Mouse (Mus musculus) bone marrow, adult 2 months (tissue): ENCODE measurements around the gene Smagp. TPM values are rescaled to one million over a fixed set of nuclear protein-coding genes. Genes with fewer than 3 reads are reported as not detected.

ENCODE experiments used
- H3K27ac ChIP-seq: fragments of 200-500 bp; 2 replicates; pipeline ENCODE4 v1.5.1; 2012; ENCODE audit warnings: low read depth, mild to moderate bottlenecking, control low read depth, inconsistent platforms, low read length; ENCODE audit not compliant: control insufficient read depth, poor library complexity, insufficient read depth
- H3K4me1 ChIP-seq: fragments of 200-500 bp; 2 replicates; pipeline ENCODE4 v1.6.1; 2011; ENCODE audit warnings: low read length; ENCODE audit not compliant: control insufficient read depth, insufficient read depth
- H3K4me3 ChIP-seq: fragments of 200-500 bp; replicated peaks from 2 replicates; pipeline ENCODE3; 2011; ENCODE audit warnings: mild to moderate bottlenecking, low read depth, low read length, control low read depth; ENCODE audit not compliant: control insufficient read depth
- CTCF ChIP-seq: fragments of 200-500 bp; IDR thresholded peaks from 2 replicates; pipeline ENCODE4 v1.5.1; 2011; ENCODE audit warnings: low read length, control low read depth; ENCODE audit not compliant: control insufficient read depth, insufficient read depth
- POLR2A ChIP-seq: fragments of 200-500 bp; IDR thresholded peaks from 2 replicates; pipeline ENCODE4 v1.6.1; 2011; ENCODE audit warnings: low read depth, mild to moderate bottlenecking, control low read depth, low read length, borderline replicate concordance; ENCODE audit not compliant: control insufficient read depth
- WGBS: fragments of 180-500 bp; shearing (Covaris S2); methylation state at CpG from one replicate; pipeline ENCODE4 v1.1.7; 2018; 5-methylcytosine and 5-hydroxymethylcytosine counted together
- polyA plus RNA-seq: library from polyadenylated mRNA; stranded (reverse); fragments of >200 nt; gene quantifications from 2 replicates; pipeline ENCODE4 v1.2.4, GENCODE M21; 2011; ENCODE audit warnings: low replicate concordance; ENCODE audit not compliant: missing spikeins, insufficient read depth, insufficient read length

Smagp gene
- polyA plus RNA-seq, 1 experiment: 8.7 TPM

- Histone ChIP-seq H3K4me1 (peaks cover 5% of the 10 kb centered on the region; the same call in 1 of the 2 replicates), H3K27ac (peak overlapping the region; percentile 90; the same call in 1 of the 2 replicates), H3K4me3 (no peak overlapping the region)
- TF ChIP-seq CTCF: no peak
- no peak for TF ChIP-seq POLR2A
- WGBS: 60% methylated on average over 8 of the region's 8 CpGs
Measured at GRCm38 (mm10) chr15:100670004-100670403, 33.3 kb upstream of the Smagp start.

GRCm38 (mm10) chr15:100669337-100669736 is 32.6 kb upstream of the Smagp start, which contains the start of gene Bin2:
Bin2 (minus strand) TSS chr15:100669553.
- peak; percentile 99 for TF ChIP-seq POLR2A
- TF ChIP-seq CTCF: 0 out of 2 replicates have a peak, but pooled peaks have one; percentile 10
- 4% methylated on average over 20 of the region's 20 CpGs for WGBS
- H3K4me1 ChIP-seq: peaks cover 6% of the 10 kb centered on the region; the same call in 1 of the 2 replicates

GRCm38 (mm10) chr15:100667871-100668545 is 31.3 kb upstream of the Smagp start:
- 22% methylated on average over 5 of the region's 5 CpGs for WGBS
- Histone ChIP-seq H3K4me1 (peaks cover 8% of the 10 kb centered on the region; the same call in 1 of the 2 replicates), H3K27ac (peak overlapping the region; percentile 82; the same call in 1 of the 2 replicates), H3K4me3 (peak overlapping the region; percentile 73)
- TF ChIP-seq POLR2A (no peak), CTCF (no peak)

More at GRCm38 (mm10) chr15:100669337-100669736, 32.6 kb upstream of the Smagp start, which contains the start of gene Bin2:
- peak within 1 kb of the TSS; percentile 95 for H3K4me3 ChIP-seq
- peak within 1 kb of the TSS; percentile 90 for H3K27ac ChIP-seq

- Histone ChIP-seq H3K27ac (peak overlapping the region; percentile 82), H3K4me3 (peak overlapping the region; percentile 57), H3K4me1 (peaks cover 8% of the 10 kb centered on the region; the same call in 1 of the 2 replicates)
- 12% methylated on average over 6 of the region's 6 CpGs for WGBS
- TF ChIP-seq CTCF (no peak), POLR2A (no peak)
Measured at GRCm38 (mm10) chr15:100667420-100667819, 30.7 kb upstream of the Smagp start.

GRCm38 (mm10) chr15:100666851-100667250 is 30.1 kb upstream of the Smagp start:
- no peak for TF ChIP-seq CTCF
- TF ChIP-seq POLR2A: no peak
- Histone ChIP-seq H3K4me1 (peaks cover 8% of the 10 kb centered on the region; the same call in 1 of the 2 replicates), H3K4me3 (peak overlapping the region; percentile 57), H3K27ac (peak overlapping the region; percentile 82)
- 6% methylated on average over 12 of the region's 12 CpGs for WGBS

GRCm38 (mm10) chr15:100666219-100666696 is 29.5 kb upstream of the Smagp start:
- no peak for TF ChIP-seq POLR2A
- no peak for TF ChIP-seq CTCF
- under 1% methylated on average over 7 of the region's 7 CpGs for WGBS
- Histone ChIP-seq H3K4me1 (peaks cover 8% of the 10 kb centered on the region; the same call in 1 of the 2 replicates), H3K4me3 (peak overlapping the region; percentile 43), H3K27ac (peak overlapping the region; percentile 67)

- H3K4me1 ChIP-seq: peaks cover 8% of the 10 kb centered on the region; the same call in 1 of the 2 replicates
- WGBS: 19% methylated on average over 9 of the region's 9 CpGs
- H3K4me3 ChIP-seq: peak overlapping the region; percentile 48
- peak overlapping the region; percentile 85 for H3K27ac ChIP-seq
- no peak for TF ChIP-seq CTCF
- no peak for TF ChIP-seq POLR2A
Measured at GRCm38 (mm10) chr15:100665411-100666218, 28.9 kb upstream of the Smagp start.

GRCm38 (mm10) chr15:100664813-100665274 is 28.1 kb upstream of the Smagp start:
- TF ChIP-seq POLR2A: no peak
- no peak for TF ChIP-seq CTCF
- 21% methylated on average over 9 of the region's 9 CpGs for WGBS
- peak overlapping the region; percentile 11 for H3K4me3 ChIP-seq
- peak overlapping the region; percentile 85 for H3K27ac ChIP-seq
- H3K4me1 ChIP-seq: peaks cover 8% of the 10 kb centered on the region; the same call in 1 of the 2 replicates

- H3K4me3 ChIP-seq: no peak overlapping the region
- no peak overlapping the region for H3K27ac ChIP-seq
- peaks cover 5% of the 10 kb centered on the region; the same call in 1 of the 2 replicates for H3K4me1 ChIP-seq
- WGBS: 80% methylated on average over 5 of the region's 5 CpGs
- TF ChIP-seq CTCF (no peak), POLR2A (no peak)
Measured at GRCm38 (mm10) chr15:100660805-100661204, 24.1 kb upstream of the Smagp start.
